Mouse (Mus musculus): ENCODE data around the gene Zmym5. TPM values are rescaled to one million over a fixed set of nuclear protein-coding genes. Genes with fewer than 3 reads are reported as not detected.
"Not testable (repeated sequence)": the region's sequence is repeated elsewhere in the genome, so short reads cannot be mapped to it uniquely, and the experiment has no call there.

Zmym5 gene
- polyA plus RNA-seq (2012), result 1.2 and 1.4 TPM in 2 replicates

DNA sequence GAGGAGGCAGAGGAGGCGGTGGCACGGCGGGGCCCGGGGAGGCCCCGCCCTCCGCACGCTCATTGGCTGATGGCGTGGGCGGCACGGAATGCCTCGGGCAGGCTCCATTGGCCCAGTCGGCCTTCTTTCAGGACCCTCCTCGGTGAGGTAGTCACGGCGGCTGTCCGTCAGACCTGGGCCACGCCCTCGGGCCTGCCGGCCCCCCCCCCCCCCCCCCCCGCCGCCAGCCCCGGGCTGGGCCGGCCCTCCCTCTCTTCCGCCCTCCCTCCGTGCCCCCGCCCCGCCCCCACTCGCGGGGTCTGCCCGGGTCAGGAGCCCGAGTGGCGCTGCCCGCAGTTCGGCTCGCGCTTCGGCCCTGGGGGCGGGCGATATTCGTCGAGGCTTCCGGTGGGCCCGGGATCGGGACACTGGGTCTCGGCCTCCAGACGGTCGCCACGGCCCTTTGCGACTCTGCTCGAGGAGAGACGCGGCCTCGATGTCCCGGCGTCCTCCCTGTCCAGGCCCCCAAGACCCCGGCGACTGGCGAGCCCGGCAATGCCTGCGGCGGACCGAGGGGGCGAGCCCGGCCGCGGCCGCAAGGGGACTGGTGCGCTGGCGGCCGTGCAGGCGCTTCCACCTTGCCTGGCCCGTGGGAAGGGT lies at the start of gene Zmym5:
Gene Zmym5 (minus strand): TSS at position 16 of the 639 bp plus-strand sequence.
- TF ChIP-seq GATA1 (IDR thresholded peaks at IDR 0.05; ENCODE audit: low read length), result not testable (repeated sequence)

DNA sequence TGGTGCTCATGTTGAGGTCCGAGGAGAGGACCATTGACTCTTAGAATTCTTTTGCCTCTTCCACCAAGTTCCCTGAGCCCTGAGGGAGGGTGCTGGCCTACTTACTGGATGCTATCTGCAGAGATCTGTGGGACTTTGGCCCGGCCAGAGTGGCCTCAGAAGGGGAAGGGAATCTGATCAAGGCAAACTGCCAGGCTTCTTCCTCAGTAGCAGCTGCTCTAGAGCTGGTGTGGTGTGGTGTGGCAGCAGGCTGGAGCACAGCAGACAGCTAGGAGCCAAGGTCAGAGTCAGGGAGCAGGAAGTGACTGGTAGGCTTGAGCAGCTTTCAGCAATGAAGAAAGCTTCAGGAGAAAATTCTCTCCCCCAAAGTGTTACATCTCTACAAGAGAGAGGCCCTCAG lies 38.2 kb upstream of the Zmym5 start:
- no peak for TF ChIP-seq GATA1 (IDR thresholded peaks at IDR 0.05; ENCODE audit: low read length)

DNA sequence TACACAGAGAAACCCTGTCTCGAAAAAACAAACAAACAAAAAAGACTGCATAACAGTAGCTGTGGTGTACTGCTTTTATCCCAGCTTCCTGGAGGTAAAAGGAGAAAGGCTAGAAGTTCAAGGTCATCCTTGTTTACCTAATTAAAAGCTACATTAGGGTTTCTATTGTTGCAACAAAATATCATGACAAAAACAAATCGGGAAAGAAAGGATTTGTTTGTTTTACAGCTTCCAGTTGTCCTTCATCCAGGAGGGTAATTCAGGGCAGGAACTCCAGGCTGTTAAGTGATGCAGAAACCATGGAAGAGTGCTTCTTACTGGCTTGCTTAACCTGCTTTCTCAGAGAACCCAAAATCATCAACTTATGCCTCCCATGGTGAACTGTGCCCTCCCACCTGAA lies 36.8 kb upstream of the Zmym5 start:
- no peak for TF ChIP-seq GATA1 (IDR thresholded peaks at IDR 0.05; ENCODE audit: low read length)

DNA sequence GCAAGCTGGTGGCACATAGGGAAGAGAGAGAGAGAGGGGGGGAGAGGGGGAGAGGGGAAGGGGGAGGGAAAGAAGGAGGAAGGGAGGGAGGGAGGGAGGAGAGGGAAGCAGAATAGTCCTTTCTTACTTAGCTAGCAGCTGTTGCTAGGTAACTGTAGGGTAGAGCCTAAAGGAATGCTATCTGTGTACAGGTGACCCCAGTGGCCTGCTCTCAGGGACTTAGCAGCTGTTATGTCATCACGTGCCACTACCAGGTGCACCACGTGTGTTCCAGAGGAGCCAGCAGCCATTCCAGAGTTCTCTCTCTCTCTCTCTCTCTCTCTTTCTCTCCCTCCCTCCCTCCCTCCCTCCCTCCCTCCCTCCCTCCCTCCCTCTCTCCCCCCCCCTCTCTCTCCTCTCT lies 33.0 kb upstream of the Zmym5 start:
- TF ChIP-seq GATA1 (IDR thresholded peaks at IDR 0.05; ENCODE audit: low read length), result no peak

- no peak for TF ChIP-seq GATA1 (IDR thresholded peaks at IDR 0.05; ENCODE audit: low read length)
These were observed 32.5 kb upstream of the Zmym5 start for GRCm38 (mm10) chr14:56844033-56844432.

- TF ChIP-seq GATA1 (IDR thresholded peaks at IDR 0.05; ENCODE audit: low read length), result no peak
These were observed 21.1 kb upstream of the Zmym5 start for GRCm38 (mm10) chr14:56832563-56833113.

GRCm38 (mm10) chr14:56832147-56832546 lies 20.6 kb upstream of the Zmym5 start:
- TF ChIP-seq GATA1 (IDR thresholded peaks at IDR 0.05; ENCODE audit: low read length), result no peak

DNA sequence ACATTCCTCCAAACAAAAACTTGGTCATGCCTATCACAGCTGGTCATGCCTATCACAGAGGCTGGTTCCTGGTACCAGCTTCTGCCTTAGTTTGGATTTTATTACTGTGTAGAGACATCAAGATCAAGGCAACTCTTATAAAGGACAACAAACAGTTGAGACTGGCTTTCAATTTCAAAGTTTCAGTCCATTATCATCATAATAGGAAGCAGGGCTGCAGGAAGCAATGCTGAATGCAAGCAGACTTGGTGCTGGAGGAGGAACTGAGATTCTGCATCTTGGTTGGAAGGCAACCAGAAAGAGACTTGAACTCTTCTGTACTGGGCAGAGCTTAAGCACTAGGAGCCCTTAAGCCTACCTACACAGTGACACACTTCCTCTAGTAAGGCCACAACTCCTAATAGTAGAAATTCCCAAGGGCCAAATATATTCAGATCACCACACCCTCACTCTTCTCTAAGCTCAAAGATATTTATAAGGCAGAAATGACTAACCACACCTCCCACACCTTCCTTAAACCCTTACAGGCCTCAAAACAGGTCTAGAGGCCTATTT lies 19.1 kb upstream of the Zmym5 start:
- TF ChIP-seq GATA1 (IDR thresholded peaks at IDR 0.05; ENCODE audit: low read length), result no peak

DNA sequence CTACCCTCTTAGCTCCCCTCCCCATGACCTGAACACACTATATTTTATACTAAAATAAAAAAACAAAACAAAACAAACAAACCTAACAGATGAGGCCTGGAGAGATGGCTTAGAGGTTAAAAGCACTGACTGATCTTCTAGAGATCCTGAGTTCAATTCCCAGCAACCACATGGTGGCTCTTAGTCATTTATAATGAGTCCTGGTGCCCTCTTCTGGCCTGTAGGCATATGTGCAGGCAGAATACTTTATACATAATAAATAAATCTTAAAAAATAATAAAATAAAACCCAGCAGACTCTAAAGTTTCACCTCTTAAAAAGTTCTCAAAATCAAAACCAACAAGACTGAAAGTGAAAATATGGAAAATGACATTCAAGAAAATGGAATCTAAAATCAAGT lies 13.0 kb upstream of the Zmym5 start:
- no peak for TF ChIP-seq GATA1 (IDR thresholded peaks at IDR 0.05; ENCODE audit: low read length)

DNA sequence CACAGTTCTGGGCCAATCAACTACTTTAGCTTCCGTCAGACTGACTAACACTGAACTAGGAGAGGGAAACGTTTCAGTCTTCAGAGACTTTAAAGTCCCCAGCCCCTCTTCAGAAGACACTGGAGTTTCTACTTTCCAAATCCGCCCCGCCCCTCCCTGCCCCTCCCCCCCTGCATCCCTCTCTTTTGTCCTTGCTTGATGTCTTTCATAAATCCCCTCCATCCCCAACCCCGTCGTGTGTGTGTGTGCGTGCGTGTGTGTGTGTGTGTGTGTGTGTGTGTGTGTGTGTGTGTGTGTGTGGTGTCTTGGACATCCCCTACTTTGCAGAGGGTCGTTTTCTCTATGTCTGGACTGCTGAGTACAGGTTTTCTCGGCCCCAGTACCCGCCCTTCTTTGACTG lies 6.1 kb upstream of the Zmym5 start:
- TF ChIP-seq GATA1 (IDR thresholded peaks at IDR 0.05; ENCODE audit: low read length), result no peak

- TF ChIP-seq GATA1 (IDR thresholded peaks at IDR 0.05; ENCODE audit: low read length), result no peak
These were observed 5.6 kb upstream of the Zmym5 start for GRCm38 (mm10) chr14:56817131-56817530.

- no peak for TF ChIP-seq GATA1 (IDR thresholded peaks at IDR 0.05; ENCODE audit: low read length)
These were observed 5.0 kb upstream of the Zmym5 start for GRCm38 (mm10) chr14:56816541-56816940.

DNA sequence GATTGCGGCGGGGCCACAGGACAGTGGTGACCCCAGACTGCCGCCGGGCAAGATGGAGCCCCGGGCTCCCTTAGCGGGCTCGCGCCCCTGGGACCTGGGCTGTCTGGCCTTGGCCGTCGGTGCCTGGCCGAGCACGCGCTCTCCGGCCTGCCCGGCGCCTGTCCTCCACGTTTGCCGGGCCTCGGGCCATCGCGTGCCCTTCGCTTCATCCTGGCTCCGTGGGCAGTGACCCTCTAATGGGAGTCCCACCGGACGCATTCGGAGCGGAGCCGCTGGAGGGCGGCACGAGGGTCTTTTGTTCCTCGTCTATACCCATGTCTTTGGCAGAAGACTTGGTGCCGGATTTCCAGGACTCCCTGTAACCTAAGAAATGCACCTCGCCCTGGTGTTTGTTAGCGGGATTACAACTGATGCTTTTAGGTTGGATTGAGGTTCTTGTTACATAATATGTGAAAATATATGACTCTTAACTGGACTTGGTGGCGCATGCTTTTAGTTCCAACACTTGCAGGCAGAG lies 1.1 kb upstream of the Zmym5 start:
- TF ChIP-seq GATA1 (IDR thresholded peaks at IDR 0.05; ENCODE audit: low read length), result no peak

- no peak for TF ChIP-seq GATA1 (IDR thresholded peaks at IDR 0.05; ENCODE audit: low read length)
These were observed 18.3 kb downstream of the Zmym5 start for GRCm38 (mm10) chr14:56793243-56793642.

DNA sequence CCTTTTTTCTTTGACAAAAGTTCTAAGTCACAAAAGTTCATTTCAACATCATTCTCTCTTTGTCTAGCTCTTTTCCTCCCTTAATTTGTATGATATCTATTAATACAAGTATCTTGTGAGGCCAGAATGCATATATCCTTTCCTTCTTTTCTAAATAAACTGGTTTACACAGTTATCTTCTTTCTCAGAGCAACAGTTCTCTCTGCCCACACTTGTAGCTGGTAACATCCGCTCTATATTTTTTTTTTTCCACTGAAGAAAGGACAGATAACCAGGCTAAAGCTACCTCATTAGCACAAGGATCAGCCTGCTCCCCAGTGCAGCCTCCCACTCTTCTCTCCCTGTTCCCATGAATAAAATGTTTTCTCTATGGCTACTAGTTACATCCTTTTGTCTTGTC lies 26.9 kb downstream of the Zmym5 start:
- TF ChIP-seq GATA1 (IDR thresholded peaks at IDR 0.05; ENCODE audit: low read length), result no peak

DNA sequence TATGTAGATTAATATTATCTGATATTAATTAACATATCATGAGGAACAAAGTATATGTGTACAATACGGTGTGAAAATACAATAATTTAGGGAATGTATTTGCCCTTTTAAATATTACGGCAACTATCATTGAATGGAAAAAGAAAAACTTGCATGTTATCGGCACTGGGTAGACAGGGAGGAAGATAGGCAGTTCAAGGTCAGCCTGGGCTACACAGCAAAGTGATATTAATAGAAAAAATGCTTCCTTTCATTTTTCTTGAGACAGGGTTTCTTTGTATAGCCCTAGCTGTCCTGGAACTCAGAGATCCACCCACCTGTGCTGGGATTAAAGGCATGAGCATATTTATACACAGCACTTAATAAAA lies 32.6 kb downstream of the Zmym5 start:
- no peak for TF ChIP-seq GATA1 (IDR thresholded peaks at IDR 0.05; ENCODE audit: low read length)

All from G1E-ER4 (cell line).